Mouse (Mus musculus) hematopoietic stem cell, adult 5-6 weeks (primary cell): ENCODE results near the gene Slc6a8. TPM values are rescaled to one million over a fixed set of nuclear protein-coding genes. Genes with fewer than 3 reads are reported as not detected.
A peak's percentile ranks its signal among the peaks of the same experiment; 100 is the strongest.

Experiments used
- ATAC-seq, 2 experiments: fragments of 125-278 bp in 1 of 2; replicated peaks in 1 of 2; 2 replicates each; pipeline ENCODE4 v1.8.0; 2016 to 2017; ENCODE audit warnings: inconsistent platforms in 2 of 2, mild to moderate bottlenecking in 2 of 2, moderate number of reproducible peaks in 2 of 2, low read depth in 1 of 2, moderate TSS enrichment in 1 of 2; ENCODE audit not compliant: low FRiP score in 2 of 2, poor library complexity in 2 of 2, severe bottlenecking in 2 of 2, insufficient read depth in 1 of 2, low TSS enrichment in 1 of 2
- total RNA-seq: library from RNA; stranded (forward); fragments of 172-1452, 232-1000 nt; gene quantifications from 2 replicates; pipeline ENCODE4 v1.2.3, GENCODE M21; 2017

Slc6a8 gene
- 0.94 TPM in 1 of 2 replicates, not detected in the other for total RNA-seq

GRCm38 (mm10) chrX:73672879-73673618 lies at the start of gene Slc6a8:
TSS of gene Slc6a8 (plus strand) at chrX:73673150.
- no peak for ATAC-seq

DNA sequence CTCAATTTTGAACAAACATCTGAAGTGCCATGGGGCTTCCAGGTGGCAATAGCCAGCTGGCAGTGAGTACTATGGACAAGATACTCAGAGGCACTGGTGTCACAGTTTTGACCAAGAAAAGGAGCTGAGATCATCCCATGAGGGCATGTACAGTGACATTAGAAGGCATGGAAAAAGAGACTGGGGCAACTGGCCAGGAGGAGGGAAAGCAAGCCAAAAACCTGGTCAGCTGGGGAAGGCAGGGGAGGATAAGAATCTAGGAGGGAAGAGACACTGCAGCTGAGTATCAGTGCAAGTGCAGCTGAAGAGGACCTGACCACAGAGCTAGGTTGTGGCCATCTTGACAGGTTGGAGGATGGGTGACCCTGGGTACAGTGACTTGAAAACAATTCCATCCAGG lies 46.0 kb upstream of the Slc6a8 start:
- no peak for ATAC-seq

DNA sequence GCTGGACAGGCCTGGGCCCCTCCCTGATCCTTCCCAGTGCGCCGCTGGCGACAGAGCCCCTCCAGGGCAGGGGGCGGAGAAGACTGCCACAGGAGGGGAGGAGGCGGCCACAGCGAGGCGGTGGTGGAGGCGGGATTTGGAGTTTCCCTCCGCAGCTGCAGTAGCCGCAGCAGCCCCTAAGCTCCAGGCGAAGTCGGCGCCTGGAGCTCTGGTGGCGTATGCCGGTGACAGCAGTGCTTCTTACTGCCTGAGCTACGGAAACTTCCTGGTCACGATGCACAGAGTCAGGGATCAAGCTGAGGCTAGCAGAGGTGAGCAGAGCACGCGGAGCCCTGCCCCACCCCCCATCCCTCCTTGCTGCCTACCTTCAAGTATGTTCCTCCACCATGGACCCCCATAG lies 37.5 kb upstream of the Slc6a8 start:
- peak; percentile 44 to 63 for ATAC-seq

GRCm38 (mm10) chrX:73637415-73637814 lies 35.5 kb upstream of the Slc6a8 start:
- ATAC-seq = no peak

DNA sequence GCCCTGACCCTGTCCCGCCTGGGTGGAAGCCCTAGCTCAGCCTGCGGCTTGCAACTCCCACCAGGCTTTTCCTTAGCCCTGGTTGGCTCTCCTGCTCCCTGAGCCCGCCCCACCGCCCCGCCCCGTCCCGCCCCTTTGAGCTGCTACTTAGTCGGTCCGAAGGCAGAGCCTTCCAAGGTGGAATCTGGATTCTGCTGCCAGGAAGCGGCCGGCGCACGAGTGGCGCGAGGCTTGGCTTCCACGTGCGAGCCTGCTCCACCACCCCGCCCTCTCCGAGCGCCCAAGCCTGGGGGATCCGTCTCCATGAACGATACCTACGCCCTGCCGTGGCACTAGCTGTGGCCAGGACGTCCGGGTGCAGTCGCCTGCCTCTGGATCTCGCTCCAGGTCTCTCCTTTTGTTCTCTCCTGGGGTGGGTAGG lies 33.7 kb upstream of the Slc6a8 start, which contains the start of gene Dusp9:
Gene Dusp9 (plus strand): TSS at position 165 of the 421 bp plus-strand sequence.
- peak; percentile 43 to 65; a peak in 3 of 4 replicates for ATAC-seq

DNA sequence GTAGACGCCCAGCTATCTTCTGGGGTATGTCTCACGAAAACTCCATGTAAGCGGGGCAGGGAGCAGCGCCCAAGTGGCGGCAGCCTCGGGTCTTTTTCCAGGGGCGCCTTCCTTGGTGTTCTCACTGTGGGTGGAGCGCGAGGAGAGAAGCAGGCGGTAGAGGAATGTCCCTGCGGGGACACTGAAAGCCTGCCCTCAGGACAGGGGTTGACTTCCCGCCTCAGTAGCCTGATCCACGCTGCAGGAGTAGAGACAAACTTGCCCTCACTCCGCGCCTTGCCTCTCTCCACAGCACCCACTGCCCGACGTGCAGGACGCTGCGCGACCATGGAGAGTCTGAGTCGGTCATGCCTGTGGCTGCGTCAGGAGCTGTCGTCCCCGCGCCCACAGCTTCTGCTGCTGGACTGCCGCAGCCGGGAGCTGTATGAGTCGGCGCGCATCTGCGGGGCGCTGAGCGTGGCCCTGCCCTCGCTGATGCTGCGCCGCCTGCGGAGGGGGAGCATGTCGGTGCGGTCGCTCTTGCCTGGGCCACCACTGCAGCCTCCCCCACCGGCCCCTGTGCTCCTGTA lies 33.0 kb upstream of the Slc6a8 start:
- ATAC-seq = peak; percentile 24 to 54; a peak in 3 of 4 replicates

DNA sequence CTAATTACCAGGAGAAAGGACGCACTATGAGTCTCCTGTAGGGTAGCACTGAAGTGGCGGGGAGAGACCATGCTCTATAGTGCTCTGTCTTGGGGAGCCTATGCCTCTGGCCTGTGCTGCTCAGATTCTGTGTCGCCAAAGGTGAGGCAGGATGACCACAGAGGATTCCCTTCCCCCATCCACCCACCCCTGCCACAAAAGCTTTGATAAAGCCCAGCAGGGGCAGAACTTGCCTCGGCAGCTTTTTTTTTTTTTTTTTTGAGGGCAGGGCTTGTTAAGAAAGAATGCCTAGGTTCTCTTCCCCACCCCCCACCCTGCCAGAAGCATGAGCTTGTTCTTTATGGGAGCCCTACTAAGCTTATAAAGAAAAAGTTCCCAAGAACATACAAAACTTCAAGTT lies 27.8 kb upstream of the Slc6a8 start:
- ATAC-seq = no peak

- no peak for ATAC-seq
Measured at GRCm38 (mm10) chrX:73650869-73651268, 22.1 kb upstream of the Slc6a8 start.

DNA sequence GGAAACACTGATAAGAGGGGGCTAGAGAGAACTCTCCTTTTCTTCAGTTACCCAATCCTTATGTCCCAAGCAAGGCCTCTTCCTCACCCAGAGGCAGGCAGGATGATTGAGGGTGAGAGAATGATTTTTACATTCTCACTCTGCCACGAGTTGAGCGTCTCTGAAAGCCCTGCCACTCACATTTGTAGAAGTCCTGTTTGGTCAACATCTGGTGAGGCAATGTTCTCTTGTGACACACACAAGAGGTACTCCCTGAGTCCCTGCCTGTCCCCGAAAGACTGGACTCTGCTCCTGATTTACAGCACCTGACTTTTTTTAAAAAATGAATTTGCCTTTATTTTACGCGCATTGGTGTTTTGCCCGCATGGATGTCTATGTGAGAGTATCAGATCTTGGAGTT lies 19.6 kb upstream of the Slc6a8 start:
- no peak for ATAC-seq

DNA sequence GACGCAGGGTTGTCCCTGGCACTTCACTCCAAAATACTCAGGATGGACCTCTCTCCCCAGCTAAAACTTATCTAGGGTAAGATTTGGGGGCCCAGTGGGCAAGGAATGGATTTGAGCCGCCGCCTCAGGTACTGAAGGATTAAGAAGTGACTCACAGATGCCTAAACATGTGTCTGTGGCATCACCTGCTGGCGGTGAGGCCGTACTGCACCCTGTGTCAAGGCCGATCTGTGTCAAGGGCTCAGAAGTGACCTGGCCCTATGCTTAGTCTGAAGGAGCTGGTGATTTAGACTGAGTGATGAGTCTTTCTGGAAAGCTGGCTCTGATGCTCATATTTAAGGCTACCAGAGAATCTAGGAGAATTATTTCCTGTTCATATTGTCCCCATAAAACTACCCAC lies 18.8 kb upstream of the Slc6a8 start:
- ATAC-seq = peak; percentile 70 to 78; a peak in 2 of 4 replicates

GRCm38 (mm10) chrX:73655529-73655928 lies 17.4 kb upstream of the Slc6a8 start:
- peak; percentile 77 to 78 for ATAC-seq

GRCm38 (mm10) chrX:73658391-73658790 lies 14.6 kb upstream of the Slc6a8 start:
- 0 out of 4 replicates have a peak, but pooled peaks of 1 of the 2 experiments have one; percentile 13 for ATAC-seq

- no peak for ATAC-seq
Measured at GRCm38 (mm10) chrX:73658936-73659574, 13.9 kb upstream of the Slc6a8 start.

DNA sequence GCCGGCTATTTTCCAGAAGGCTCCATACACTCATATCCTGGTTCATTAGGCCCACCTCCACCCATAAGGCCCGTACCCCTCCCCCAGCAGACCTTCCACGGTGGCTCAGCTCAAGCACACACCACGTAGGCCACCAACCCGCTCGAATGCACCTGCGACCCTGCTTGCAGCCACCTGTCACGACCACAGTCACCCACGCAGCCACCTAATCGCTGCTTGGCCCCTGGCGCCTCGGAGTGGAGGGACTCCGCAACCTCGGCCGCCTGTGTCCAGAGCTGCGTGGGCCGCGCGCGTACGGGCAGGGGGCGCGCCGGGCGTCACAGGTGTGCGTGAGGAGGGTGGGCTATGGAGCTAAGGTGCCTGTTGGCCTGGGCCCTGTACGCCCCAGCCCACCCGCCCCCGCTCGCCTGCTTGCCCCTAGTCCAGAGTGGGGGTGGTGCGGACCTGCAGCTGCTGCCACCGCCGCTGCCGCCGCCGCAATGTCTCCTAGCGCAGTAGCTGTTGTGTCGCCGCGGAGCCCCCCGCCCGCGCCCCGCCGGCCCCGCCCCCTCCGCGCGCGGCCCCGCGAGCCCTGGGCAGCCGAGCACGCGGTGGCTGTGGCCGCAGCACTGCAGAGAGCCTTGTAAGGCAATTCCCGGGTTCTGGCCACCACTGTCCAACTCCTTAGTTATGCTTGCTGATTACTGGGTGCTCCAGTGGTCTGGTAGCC lies 13.2 kb upstream of the Slc6a8 start, which contains the start of gene Pnck:
Gene Pnck (minus strand): TSS at position 543 of the 709 bp plus-strand sequence.
- ATAC-seq = no peak

DNA sequence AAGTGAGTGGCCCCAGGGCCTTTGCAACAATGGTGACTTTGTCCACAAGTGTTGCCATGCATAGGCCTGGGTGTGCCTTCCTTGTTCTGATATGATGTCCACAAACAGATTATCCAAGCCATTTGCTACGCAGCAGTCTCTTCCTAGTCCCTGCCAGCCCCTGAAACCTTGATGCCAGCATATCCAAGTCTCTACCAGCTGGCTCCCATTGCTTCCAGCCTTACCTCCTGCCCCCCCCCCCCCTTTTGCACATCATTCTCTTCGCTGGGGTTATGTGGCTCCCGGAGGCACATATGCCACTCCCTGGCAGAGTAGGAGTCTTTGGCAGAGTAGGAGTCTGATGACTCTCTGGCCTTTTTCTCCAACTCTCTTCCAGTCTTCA lies 12.7 kb upstream of the Slc6a8 start:
- no peak for ATAC-seq

GRCm38 (mm10) chrX:73663143-73663542 lies 9.8 kb upstream of the Slc6a8 start:
- no peak; a peak in 1 of 4 replicates for ATAC-seq

GRCm38 (mm10) chrX:73672031-73672431 lies 919 bp upstream of the Slc6a8 start:
- peak; percentile 59 to 75; a peak in 3 of 4 replicates for ATAC-seq

GRCm38 (mm10) chrX:73673619-73673967 lies 643 bp downstream of the Slc6a8 start:
- ATAC-seq = no peak
